Mouse (Mus musculus) heart, embryonic 13.5 days (tissue): ENCODE data around the gene Klf15. TPM values are rescaled to one million over a fixed set of nuclear protein-coding genes. Genes with fewer than 3 reads are reported as not detected.

ENCODE experiments used
- ATAC-seq: fragments of 200-750 bp; cut with Nextera tagmentation; 2 replicates; pipeline ENCODE4 v1.8.0; 2017; ENCODE audit warnings: moderate TSS enrichment; ENCODE audit not compliant: insufficient number of reproducible peaks, low FRiP score, low TSS enrichment; ENCODE audit errors: extremely low read depth
- H3K27ac ChIP-seq: fragments of 300-500 bp; sonication (generic); replicated peaks from 2 replicates; pipeline ENCODE4 v1.5.1; 2015; ENCODE audit warnings: moderate library complexity, mild to moderate bottlenecking, inconsistent platforms
- H3K27me3 ChIP-seq: fragments of 300-500 bp; sonication (generic); replicated peaks from 2 replicates; pipeline ENCODE4 v1.6.1; 2015; ENCODE audit warnings: mild to moderate bottlenecking, inconsistent platforms
- H3K36me3 ChIP-seq: fragments of 300-500 bp; sonication (generic); 2 replicates; pipeline ENCODE4 v1.6.1; 2015; ENCODE audit warnings: mild to moderate bottlenecking, inconsistent platforms
- H3K4me1 ChIP-seq: fragments of 300-500 bp; sonication (generic); 2 replicates; pipeline ENCODE4 v1.6.1; 2015; ENCODE audit warnings: inconsistent platforms
- H3K4me2 ChIP-seq: fragments of 300-500 bp; sonication (generic); 2 replicates; pipeline ENCODE4 v1.6.1; 2015; ENCODE audit warnings: inconsistent platforms, mild to moderate bottlenecking, moderate library complexity
- H3K4me3 ChIP-seq: fragments of 300-500 bp; sonication (generic); 2 replicates; pipeline ENCODE4 v1.5.1; 2015; ENCODE audit warnings: moderate library complexity, mild to moderate bottlenecking, inconsistent platforms
- H3K9ac ChIP-seq: fragments of 300-500 bp; sonication (generic); 2 replicates; pipeline ENCODE4 v1.6.1; 2015; ENCODE audit warnings: inconsistent platforms, mild to moderate bottlenecking, moderate library complexity
- H3K9me3 ChIP-seq: fragments of 300-500 bp; sonication (generic); 2 replicates; pipeline ENCODE4 v1.6.1; 2016; ENCODE audit warnings: inconsistent platforms
- WGBS: fragments of 180-500 bp; shearing (Covaris S2); methylation state at CpG from one replicate; pipeline ENCODE4 v1.1.7; 2015; ENCODE audit warnings: mixed read lengths; 5-methylcytosine and 5-hydroxymethylcytosine counted together
- polyA plus RNA-seq: library from polyadenylated mRNA; unstranded; fragments of >200 nt; fragmentation: Nextera tagmentation; extraction: Ambion mirVana; gene quantifications from 2 replicates; pipeline ENCODE4 v1.2.1, GENCODE M21; 2015

Klf15 gene
- polyA plus RNA-seq, 1 experiment from 2014 or later, result 5.8 TPM

DNA sequence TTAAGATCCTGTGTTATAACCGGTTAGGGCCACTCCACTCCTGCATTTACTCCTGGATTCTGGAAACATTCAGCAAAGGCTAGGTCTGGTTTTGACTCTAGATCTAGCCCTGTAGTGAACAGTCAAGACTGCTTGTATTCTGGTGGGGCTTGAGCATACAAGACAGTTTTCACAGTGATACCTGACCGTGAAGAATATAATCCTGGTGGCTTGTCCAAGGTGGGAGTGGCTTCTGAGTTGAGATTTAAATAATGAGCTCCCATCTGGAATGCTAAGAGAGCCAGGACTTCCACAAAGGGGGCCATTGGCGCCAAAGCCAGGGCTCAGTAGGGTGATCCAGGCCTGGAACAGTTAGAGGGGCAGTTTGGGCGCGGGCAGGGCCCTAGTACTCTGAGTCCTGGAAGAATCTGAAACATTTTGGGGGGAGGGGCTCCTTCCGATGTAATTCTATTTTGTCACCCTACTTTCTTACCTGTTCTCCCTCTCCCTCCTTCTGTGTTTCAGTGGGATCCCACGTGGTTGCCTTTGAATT lies 1.6 kb downstream of the Klf15 start:
- H3K9ac ChIP-seq, result peak overlapping the region; percentile 45; the same call in 1 of the 2 replicates
- H3K27ac ChIP-seq, result peak overlapping the region; percentile 76
- no peak for ATAC-seq
- H3K4me2 ChIP-seq, result peak overlapping the region; percentile 95
- H3K9me3 ChIP-seq, result no peaks in the 10 kb centered on the region
- peaks cover 40% of the 10 kb centered on the region for H3K27me3 ChIP-seq
- 22% methylated on average over 7 of the region's 7 CpGs for WGBS
- H3K4me3 ChIP-seq, result peak overlapping the region; percentile 64
- H3K36me3 ChIP-seq, result peaks cover 17% of the 10 kb centered on the region
- peaks cover 22% of the 10 kb centered on the region for H3K4me1 ChIP-seq

DNA sequence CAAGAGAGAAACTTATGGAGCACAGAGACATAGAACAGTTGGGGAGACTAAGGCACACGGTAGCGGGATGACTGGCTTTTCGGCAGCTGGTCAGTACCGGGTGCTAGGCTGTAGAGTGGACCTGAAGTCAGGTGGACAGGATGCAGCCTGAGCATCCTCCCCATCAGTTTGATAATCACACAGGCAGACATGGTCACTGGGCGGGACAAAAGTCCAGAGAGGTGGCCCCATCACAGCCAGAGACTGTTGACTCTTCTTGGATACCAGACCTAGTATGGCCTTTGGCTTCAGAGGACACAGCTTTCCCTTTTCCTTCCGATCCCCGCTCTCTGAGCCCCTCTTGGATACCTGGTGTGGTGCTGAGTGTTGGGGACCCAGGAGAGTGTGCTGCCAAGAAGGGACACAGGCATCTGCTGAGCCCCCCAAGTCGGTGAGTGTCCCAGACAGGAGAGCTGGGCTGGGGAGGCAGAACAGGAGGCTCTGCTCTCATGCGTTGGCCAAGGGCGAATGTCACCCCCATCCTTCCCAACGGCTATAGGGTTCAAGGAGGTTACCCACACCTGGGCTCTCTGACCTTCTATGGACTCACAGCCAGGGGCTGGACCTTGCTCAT lies 2.8 kb downstream of the Klf15 start:
- Histone ChIP-seq H3K9me3 (no peaks in the 10 kb centered on the region), H3K27me3 (peaks cover 32% of the 10 kb centered on the region), H3K4me3 (no peak overlapping the region), H3K36me3 (peaks cover 24% of the 10 kb centered on the region), H3K4me2 (no peak overlapping the region), H3K4me1 (peaks cover 22% of the 10 kb centered on the region), H3K9ac (no peak overlapping the region), H3K27ac (no peak overlapping the region)
- 86% methylated on average over 11 of the region's 11 CpGs for WGBS
- ATAC-seq, result no peak

DNA sequence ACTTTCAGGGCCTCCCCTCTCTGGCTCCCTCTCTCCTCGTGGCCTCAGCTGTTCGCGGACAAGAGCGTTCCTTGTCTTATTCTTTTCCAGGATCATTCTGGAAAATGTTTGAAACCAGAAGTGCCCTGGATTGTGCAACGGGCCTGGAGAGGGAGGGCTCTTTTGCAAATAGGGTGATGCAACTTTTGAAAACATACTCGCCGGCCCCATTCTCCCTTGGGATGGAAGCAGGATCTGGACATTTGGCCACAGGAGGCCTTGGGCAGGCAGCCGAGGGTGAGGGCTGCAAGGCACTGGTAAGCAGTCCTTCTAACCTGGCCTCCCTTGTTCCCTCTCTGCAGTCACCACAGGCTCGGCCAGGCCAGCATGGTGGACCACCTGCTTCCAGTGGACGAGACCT lies 3.7 kb downstream of the Klf15 start:
- Histone ChIP-seq H3K9ac (no peak overlapping the region), H3K27ac (no peak overlapping the region), H3K36me3 (peaks cover 24% of the 10 kb centered on the region), H3K4me3 (no peak overlapping the region), H3K27me3 (peaks cover 23% of the 10 kb centered on the region), H3K4me2 (no peak overlapping the region), H3K4me1 (peaks cover 29% of the 10 kb centered on the region), H3K9me3 (no peaks in the 10 kb centered on the region)
- no peak for ATAC-seq
- WGBS, result 72% methylated on average over 10 of the region's 10 CpGs

DNA sequence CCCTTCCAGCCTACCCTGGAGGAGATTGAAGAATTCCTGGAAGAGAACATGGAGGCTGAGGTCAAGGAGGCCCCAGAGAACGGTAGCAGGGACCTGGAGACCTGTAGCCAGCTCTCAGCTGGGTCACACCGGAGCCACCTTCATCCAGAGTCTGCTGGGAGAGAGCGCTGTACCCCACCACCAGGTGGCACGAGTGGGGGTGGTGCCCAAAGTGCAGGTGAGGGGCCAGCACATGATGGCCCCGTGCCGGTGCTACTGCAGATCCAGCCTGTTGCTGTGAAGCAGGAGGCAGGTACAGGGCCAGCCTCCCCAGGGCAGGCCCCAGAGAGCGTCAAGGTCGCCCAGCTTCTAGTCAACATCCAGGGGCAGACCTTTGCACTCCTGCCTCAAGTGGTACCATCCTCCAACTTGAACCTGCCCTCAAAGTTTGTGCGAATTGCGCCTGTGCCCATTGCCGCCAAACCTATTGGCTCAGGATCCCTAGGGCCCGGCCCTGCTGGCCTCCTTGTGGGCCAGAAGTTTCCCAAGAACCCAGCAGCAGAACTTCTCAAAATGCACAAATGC lies 4.6 kb downstream of the Klf15 start:
- Histone ChIP-seq H3K4me2 (no peak overlapping the region), H3K27me3 (peaks cover 14% of the 10 kb centered on the region), H3K4me1 (peaks cover 35% of the 10 kb centered on the region), H3K9ac (no peak overlapping the region), H3K36me3 (peaks cover 24% of the 10 kb centered on the region), H3K4me3 (no peak overlapping the region), H3K27ac (no peak overlapping the region), H3K9me3 (no peaks in the 10 kb centered on the region)
- 84% methylated on average over 12 of the region's 12 CpGs for WGBS
- ATAC-seq, result no peak

DNA sequence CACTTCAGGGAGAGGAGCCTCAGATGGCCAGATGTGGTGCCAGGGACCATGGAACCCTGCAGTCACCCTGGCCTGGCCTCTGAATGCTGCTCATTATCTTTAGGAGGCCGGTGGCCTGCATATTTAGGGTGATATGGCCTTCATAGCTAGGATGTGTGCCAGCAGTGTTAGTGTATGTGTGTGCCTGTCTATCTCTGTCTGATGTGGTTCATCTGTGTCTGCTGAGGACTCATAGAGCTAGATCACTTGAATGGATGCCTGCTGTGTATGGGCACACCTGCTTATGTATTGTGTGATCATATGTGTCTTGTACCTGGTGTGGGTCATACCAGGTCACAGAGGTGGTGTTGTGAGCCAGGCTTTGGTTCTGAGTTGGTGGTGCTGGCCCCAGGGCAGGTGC lies 5.8 kb downstream of the Klf15 start:
- WGBS, result 22% methylated on average over 1 of the region's 1 CpGs
- no peak for ATAC-seq
- Histone ChIP-seq H3K27ac (no peak overlapping the region), H3K9ac (no peak overlapping the region), H3K4me1 (peaks cover 30% of the 10 kb centered on the region), H3K9me3 (no peaks in the 10 kb centered on the region), H3K27me3 (peaks cover 11% of the 10 kb centered on the region), H3K36me3 (peaks cover 24% of the 10 kb centered on the region), H3K4me3 (no peak overlapping the region), H3K4me2 (no peak overlapping the region)

DNA sequence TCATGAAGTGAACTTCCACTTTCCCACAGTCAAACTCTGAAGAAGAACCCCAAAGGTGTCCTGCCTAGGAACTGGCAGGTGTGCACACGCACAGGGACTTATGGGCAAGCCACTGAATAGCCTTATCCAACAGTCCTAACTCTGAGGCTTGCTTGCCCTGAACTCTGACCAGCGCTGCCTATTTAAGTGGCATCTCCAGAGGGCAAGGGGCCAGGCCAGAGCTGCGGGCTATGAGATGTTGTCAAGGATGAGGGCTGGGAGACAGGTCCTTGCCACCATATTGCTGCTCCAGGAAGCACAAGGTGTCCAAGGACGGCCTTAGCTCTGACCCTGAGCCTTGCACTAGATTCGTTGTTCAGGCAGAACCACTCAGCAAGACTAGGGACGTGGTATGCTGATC lies 6.7 kb downstream of the Klf15 start:
- Histone ChIP-seq H3K4me2 (no peak overlapping the region), H3K4me3 (no peak overlapping the region), H3K9me3 (no peaks in the 10 kb centered on the region), H3K27me3 (peaks cover 10% of the 10 kb centered on the region), H3K4me1 (peaks cover 23% of the 10 kb centered on the region), H3K36me3 (peaks cover 26% of the 10 kb centered on the region), H3K9ac (no peak overlapping the region), H3K27ac (no peak overlapping the region)
- WGBS, result 78% methylated on average over 6 of the region's 6 CpGs
- ATAC-seq, result no peak

DNA sequence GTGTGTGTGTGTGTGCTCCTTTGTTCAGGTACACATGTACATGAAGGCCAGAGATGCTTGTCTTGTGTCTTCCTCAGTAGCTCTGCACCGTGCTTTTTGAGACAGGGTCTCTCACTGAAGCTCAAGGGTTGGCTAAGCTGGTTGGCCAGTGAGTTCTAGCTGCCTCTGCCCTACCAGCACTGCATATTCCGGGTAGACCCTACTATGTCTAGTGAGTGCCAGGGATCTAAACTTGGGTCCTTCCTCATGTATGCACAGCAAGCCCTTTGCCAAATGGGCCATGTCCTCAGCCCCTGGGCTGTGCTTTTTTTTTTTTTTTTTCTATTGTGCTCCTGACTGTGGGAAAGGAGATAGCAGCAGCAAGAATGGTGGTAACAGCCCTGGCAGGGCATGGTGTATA lies 7.9 kb downstream of the Klf15 start:
- H3K27me3 ChIP-seq, result peaks cover 5% of the 10 kb centered on the region; the same call in 1 of the 2 replicates
- H3K4me1 ChIP-seq, result peaks cover 16% of the 10 kb centered on the region
- peaks cover 31% of the 10 kb centered on the region for H3K36me3 ChIP-seq
- 0 out of 2 replicates have a peak overlapping the region, but pooled peaks have one; percentile 71 for H3K27ac ChIP-seq
- no peaks in the 10 kb centered on the region for H3K9me3 ChIP-seq
- ATAC-seq, result no peak
- H3K4me3 ChIP-seq, result no peak overlapping the region
- H3K4me2 ChIP-seq, result no peak overlapping the region
- H3K9ac ChIP-seq, result no peak overlapping the region
- WGBS, result 83% methylated on average over 2 of the region's 2 CpGs

DNA sequence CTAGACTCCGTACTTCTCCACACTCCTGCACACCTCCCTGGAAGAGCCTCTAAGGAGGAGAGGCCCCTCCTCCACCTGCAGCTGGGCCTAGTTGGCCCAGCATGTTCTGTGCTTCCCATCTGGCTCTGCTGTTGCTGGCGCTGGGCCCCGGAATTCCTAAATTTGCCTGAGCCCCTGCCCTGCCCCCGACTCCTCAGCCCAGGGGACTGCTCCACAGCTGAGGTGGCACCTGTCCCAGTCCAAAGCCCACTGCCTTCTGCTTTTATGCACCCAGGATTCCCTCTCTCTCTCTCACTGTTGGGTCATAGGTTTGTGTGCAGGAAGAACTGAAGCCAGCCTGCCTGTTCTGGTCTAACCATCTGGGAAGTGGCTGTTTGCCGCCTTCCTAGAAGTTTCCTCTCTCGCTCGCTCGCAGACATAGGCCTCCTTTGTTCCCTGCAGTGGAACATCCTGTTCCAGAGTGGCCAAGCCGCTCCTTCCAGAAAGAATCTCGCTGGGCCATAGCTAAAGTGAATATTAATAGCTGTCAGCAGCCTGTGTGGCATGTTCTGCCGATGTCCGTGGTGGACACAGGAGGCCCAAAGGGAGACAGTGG lies 8.7 kb downstream of the Klf15 start:
- Histone ChIP-seq H3K4me1 (peaks cover 16% of the 10 kb centered on the region), H3K4me3 (no peak overlapping the region), H3K9me3 (no peaks in the 10 kb centered on the region), H3K27me3 (no peaks in the 10 kb centered on the region), H3K27ac (peak overlapping the region; percentile 71), H3K4me2 (no peak overlapping the region), H3K9ac (no peak overlapping the region), H3K36me3 (peaks cover 31% of the 10 kb centered on the region)
- ATAC-seq, result no peak
- 52% methylated on average over 12 of the region's 12 CpGs for WGBS

DNA sequence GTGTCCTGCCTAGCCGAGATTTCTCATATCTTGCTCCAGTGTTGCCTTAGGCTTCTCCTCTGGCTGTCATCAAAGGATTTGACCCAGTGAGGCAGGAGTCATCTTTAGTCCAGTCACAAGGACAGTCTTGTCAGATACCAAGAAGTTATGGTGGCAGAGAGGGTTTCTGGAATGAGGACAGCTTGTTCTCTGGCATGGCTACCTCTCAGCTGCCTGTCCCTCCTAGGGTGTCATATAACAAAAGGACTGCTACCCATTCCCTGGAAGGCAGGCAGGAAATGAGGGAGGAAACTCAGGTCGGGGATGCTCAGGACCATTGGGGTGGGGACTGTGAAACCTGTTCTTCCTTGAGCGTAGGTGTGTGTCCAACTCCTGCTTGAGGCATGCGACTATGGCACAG lies 9.7 kb downstream of the Klf15 start:
- no peak overlapping the region for H3K4me3 ChIP-seq
- no peak overlapping the region for H3K4me2 ChIP-seq
- H3K36me3 ChIP-seq, result peaks cover 26% of the 10 kb centered on the region
- H3K27ac ChIP-seq, result no peak overlapping the region
- ATAC-seq, result no peak
- no peak overlapping the region for H3K9ac ChIP-seq
- no peaks in the 10 kb centered on the region; the same call in 1 of the 2 replicates for H3K27me3 ChIP-seq
- H3K9me3 ChIP-seq, result no peaks in the 10 kb centered on the region
- WGBS, result 67% methylated on average over 4 of the region's 4 CpGs
- peaks cover 21% of the 10 kb centered on the region for H3K4me1 ChIP-seq

DNA sequence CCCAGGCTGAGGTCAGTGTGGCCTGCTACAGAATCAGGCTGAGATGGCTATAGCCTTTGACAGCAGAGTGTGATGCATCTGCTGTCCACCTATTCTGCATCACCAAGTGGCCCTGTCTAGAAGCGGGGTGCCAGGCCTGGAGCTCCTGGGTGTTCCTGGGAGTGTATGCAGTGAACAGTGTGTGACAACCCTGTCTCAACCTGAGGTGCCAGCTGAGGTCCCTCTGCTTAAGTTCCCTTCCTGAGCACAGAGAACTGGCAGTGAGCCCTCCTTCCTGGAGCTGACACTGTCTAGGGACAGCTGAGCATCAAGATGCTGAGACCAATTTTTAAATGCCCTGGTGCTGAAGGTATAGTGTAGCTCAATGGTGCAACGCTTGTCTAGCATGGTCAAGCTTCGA lies 10.3 kb downstream of the Klf15 start:
- H3K36me3 ChIP-seq, result peaks cover 19% of the 10 kb centered on the region
- H3K9me3 ChIP-seq, result no peaks in the 10 kb centered on the region
- no peak overlapping the region for H3K27ac ChIP-seq
- peaks cover 28% of the 10 kb centered on the region for H3K4me1 ChIP-seq
- no peak overlapping the region for H3K4me3 ChIP-seq
- no peaks in the 10 kb centered on the region; the same call in 1 of the 2 replicates for H3K27me3 ChIP-seq
- 71% methylated on average over 3 of the region's 3 CpGs for WGBS
- H3K4me2 ChIP-seq, result no peak overlapping the region
- H3K9ac ChIP-seq, result no peak overlapping the region
- ATAC-seq, result no peak; the same call in 1 of the 2 replicates

DNA sequence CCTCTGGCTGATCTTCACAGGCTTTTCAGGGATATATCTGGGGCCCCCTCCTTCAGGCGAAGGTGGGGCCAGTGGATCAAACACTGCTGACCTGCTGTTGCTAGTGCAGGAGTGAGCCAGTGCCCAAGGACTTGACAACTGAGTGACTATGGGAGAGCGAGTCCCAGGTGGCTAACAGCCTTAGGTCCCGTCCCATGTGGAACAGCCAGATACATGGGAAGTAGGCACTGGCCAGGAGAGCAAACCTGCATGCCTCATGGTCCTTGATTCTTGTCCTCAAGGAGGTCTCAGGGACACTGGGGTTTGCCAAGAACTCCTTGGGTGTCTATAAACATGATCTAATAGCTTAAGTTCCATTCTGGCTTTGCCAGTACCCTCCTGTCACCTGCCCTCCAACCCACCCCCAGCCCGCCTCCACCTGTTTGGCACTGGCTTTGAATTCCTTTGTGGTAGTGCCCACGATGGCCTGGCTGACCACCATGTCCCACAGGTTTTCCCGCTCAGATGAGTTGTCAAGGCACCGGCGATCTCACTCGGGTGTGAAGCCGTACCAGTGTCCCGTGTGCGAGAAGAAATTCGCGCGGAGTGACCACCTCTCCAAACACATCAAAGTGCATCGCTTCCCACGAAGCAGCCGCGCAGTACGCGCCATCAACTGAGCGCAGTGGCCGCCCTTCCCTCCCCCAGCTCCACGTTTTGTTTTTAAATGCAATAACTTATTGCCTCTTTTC lies 11.4 kb downstream of the Klf15 start:
- peaks cover 16% of the 10 kb centered on the region; the same call in 1 of the 2 replicates for H3K36me3 ChIP-seq
- H3K27me3 ChIP-seq, result no peaks in the 10 kb centered on the region; the same call in 1 of the 2 replicates
- H3K9me3 ChIP-seq, result no peaks in the 10 kb centered on the region
- H3K4me2 ChIP-seq, result no peak overlapping the region
- H3K4me3 ChIP-seq, result no peak overlapping the region
- ATAC-seq, result no peak
- H3K27ac ChIP-seq, result no peak overlapping the region
- 90% methylated on average over 24 of the region's 24 CpGs for WGBS
- no peak overlapping the region for H3K9ac ChIP-seq
- H3K4me1 ChIP-seq, result peaks cover 29% of the 10 kb centered on the region
